Mouse (Mus musculus) stomach, embryonic 16.5 days (tissue): ENCODE data around the gene Tnfrsf13b. TPM values are rescaled to one million over a fixed set of nuclear protein-coding genes. Genes with fewer than 3 reads are reported as not detected.
"Not testable (repeated sequence)": the region's sequence is repeated elsewhere in the genome, so short reads cannot be mapped to it uniquely, and the experiment has no call there.

ENCODE experiments used
- ATAC-seq: fragments of 200-750 bp; cut with Nextera tagmentation; 2 replicates; pipeline ENCODE4 v1.8.0; 2017; ENCODE audit warnings: moderate number of reproducible peaks, moderate TSS enrichment; ENCODE audit not compliant: insufficient read depth, low FRiP score
- H3K27ac ChIP-seq: fragments of 300-500 bp; sonication (generic); 2 replicates; pipeline ENCODE4 v1.5.1; 2014; ENCODE audit warnings: low read length
- H3K27me3 ChIP-seq: fragments of 300-500 bp; sonication (generic); 2 replicates; pipeline ENCODE4 v1.6.1; 2014; ENCODE audit warnings: low read length, control low read depth, mixed read lengths; ENCODE audit not compliant: control insufficient read depth, insufficient read depth
- H3K36me3 ChIP-seq: fragments of 300-500 bp; sonication (generic); 2 replicates; pipeline ENCODE4 v1.6.1; 2014; ENCODE audit warnings: low read length; ENCODE audit not compliant: control insufficient read depth, insufficient read depth
- H3K4me1 ChIP-seq: fragments of 300-500 bp; sonication (generic); 2 replicates; pipeline ENCODE4 v1.6.1; 2014; ENCODE audit warnings: low read length, control low read depth, mixed read lengths; ENCODE audit not compliant: control insufficient read depth, insufficient read depth
- H3K4me2 ChIP-seq: fragments of 300-500 bp; sonication (generic); 2 replicates; pipeline ENCODE4 v1.6.1; 2014; ENCODE audit warnings: low read depth, low read length, mixed read lengths
- H3K4me3 ChIP-seq: fragments of 300-500 bp; sonication (generic); replicated peaks from 2 replicates; pipeline ENCODE4 v1.5.1; 2014; ENCODE audit warnings: mild to moderate bottlenecking, low read length
- H3K9ac ChIP-seq: fragments of 300-500 bp; sonication (generic); 2 replicates; pipeline ENCODE4 v1.6.1; 2014; ENCODE audit warnings: low read length
- H3K9me3 ChIP-seq: fragments of 300-500 bp; sonication (generic); replicated peaks from 2 replicates; pipeline ENCODE4 v1.6.1; 2016; ENCODE audit warnings: low read length, control low read depth; ENCODE audit not compliant: control insufficient read depth
- WGBS: fragments of 180-500 bp; shearing (Covaris S2); extraction: QIAGEN DNeasy Blood & Tissue Kit; methylation state at CpG from one replicate; pipeline ENCODE4 v1.1.7; 2014; 5-methylcytosine and 5-hydroxymethylcytosine counted together
- polyA plus RNA-seq: library from polyadenylated mRNA; unstranded; fragments of >200 nt; fragmentation: Nextera tagmentation; extraction: Ambion mirVana; gene quantifications from 2 replicates; pipeline ENCODE4 v1.2.1, GENCODE M21; 2015

The Tnfrsf13b gene
- polyA plus RNA-seq, 1 experiment from 2014 or later: 2.9 TPM

GRCm38 (mm10) chr11:61159796-61160732 lies 33.5 kb downstream of the Tnfrsf13b start:
- no peak overlapping the region for H3K4me2 ChIP-seq
- H3K27me3 ChIP-seq: no peaks in the 10 kb centered on the region
- no peaks in the 10 kb centered on the region for H3K4me1 ChIP-seq
- ATAC-seq: no peak
- 77% methylated on average over 11 of the region's 11 CpGs for WGBS
- H3K36me3 ChIP-seq: peaks cover 42% of the 10 kb centered on the region
- no peaks in the 10 kb centered on the region for H3K9me3 ChIP-seq
- no peak overlapping the region for H3K9ac ChIP-seq
- no peak overlapping the region for H3K27ac ChIP-seq
- H3K4me3 ChIP-seq: no peak overlapping the region

GRCm38 (mm10) chr11:61161121-61161520 lies 34.6 kb downstream of the Tnfrsf13b start:
- Histone ChIP-seq H3K27me3 (no peaks in the 10 kb centered on the region), H3K4me3 (no peak overlapping the region), H3K4me2 (no peak overlapping the region), H3K9ac (no peak overlapping the region), H3K36me3 (peaks cover 42% of the 10 kb centered on the region), H3K9me3 (no peaks in the 10 kb centered on the region), H3K27ac (no peak overlapping the region), H3K4me1 (no peaks in the 10 kb centered on the region)
- WGBS: 86% methylated on average over 13 of the region's 13 CpGs
- ATAC-seq: no peak

- H3K4me3 ChIP-seq: no peak overlapping the region
- no peaks in the 10 kb centered on the region for H3K4me1 ChIP-seq
- H3K9ac ChIP-seq: no peak overlapping the region
- H3K4me2 ChIP-seq: no peak overlapping the region
- no peak for ATAC-seq
- no peaks in the 10 kb centered on the region for H3K9me3 ChIP-seq
- H3K27me3 ChIP-seq: no peaks in the 10 kb centered on the region
- 94% methylated on average over 14 of the region's 14 CpGs for WGBS
- H3K36me3 ChIP-seq: peaks cover 39% of the 10 kb centered on the region
- H3K27ac ChIP-seq: no peak overlapping the region; the same call in 1 of the 2 replicates
These were observed 36.2 kb downstream of the Tnfrsf13b start for GRCm38 (mm10) chr11:61162776-61163175.

GRCm38 (mm10) chr11:61163341-61163740 lies 36.8 kb downstream of the Tnfrsf13b start:
- Histone ChIP-seq H3K4me3 (no peak overlapping the region), H3K36me3 (peaks cover 35% of the 10 kb centered on the region), H3K27ac (no peak overlapping the region), H3K9ac (no peak overlapping the region), H3K27me3 (no peaks in the 10 kb centered on the region), H3K9me3 (no peaks in the 10 kb centered on the region), H3K4me1 (no peaks in the 10 kb centered on the region), H3K4me2 (no peak overlapping the region)
- ATAC-seq: no peak
- 84% methylated on average over 3 of the region's 3 CpGs for WGBS

- Histone ChIP-seq H3K27me3 (no peaks in the 10 kb centered on the region), H3K9ac (no peak overlapping the region), H3K4me3 (no peak overlapping the region), H3K36me3 (peaks cover 30% of the 10 kb centered on the region), H3K4me1 (no peaks in the 10 kb centered on the region), H3K4me2 (no peak overlapping the region), H3K9me3 (no peaks in the 10 kb centered on the region), H3K27ac (no peak overlapping the region)
- 95% methylated on average over 6 of the region's 6 CpGs for WGBS
- no peak for ATAC-seq
These were observed 37.8 kb downstream of the Tnfrsf13b start for GRCm38 (mm10) chr11:61164366-61164765.

GRCm38 (mm10) chr11:61164881-61165280 lies 38.3 kb downstream of the Tnfrsf13b start:
- no peak overlapping the region for H3K4me3 ChIP-seq
- H3K4me2 ChIP-seq: no peak overlapping the region
- no peak overlapping the region for H3K9ac ChIP-seq
- ATAC-seq: no peak
- H3K27ac ChIP-seq: no peak overlapping the region
- no peaks in the 10 kb centered on the region for H3K4me1 ChIP-seq
- WGBS: 94% methylated on average over 10 of the region's 10 CpGs
- H3K9me3 ChIP-seq: no peaks in the 10 kb centered on the region
- H3K27me3 ChIP-seq: no peaks in the 10 kb centered on the region
- H3K36me3 ChIP-seq: peaks cover 26% of the 10 kb centered on the region

- WGBS: 84% methylated on average over 5 of the region's 5 CpGs
- Histone ChIP-seq H3K4me2 (no peak overlapping the region), H3K4me1 (peaks cover 11% of the 10 kb centered on the region; the same call in 1 of the 2 replicates), H3K9ac (no peak overlapping the region), H3K36me3 (peaks cover 7% of the 10 kb centered on the region; the same call in 1 of the 2 replicates), H3K27ac (no peak overlapping the region), H3K4me3 (no peak overlapping the region), H3K9me3 (no peaks in the 10 kb centered on the region), H3K27me3 (no peaks in the 10 kb centered on the region)
- ATAC-seq: no peak
These were observed 43.6 kb downstream of the Tnfrsf13b start for GRCm38 (mm10) chr11:61170184-61170583.

- 39% methylated on average over 15 of the region's 15 CpGs for WGBS
- ATAC-seq, H3K9me3 ChIP-seq, H3K36me3 ChIP-seq, H3K27me3 ChIP-seq, H3K27ac ChIP-seq: not testable (repeated sequence)
- peak overlapping the region; percentile 58 for H3K4me2 ChIP-seq
- H3K9ac ChIP-seq: peak overlapping the region; percentile 38; the same call in 1 of the 2 replicates
- peaks cover 11% of the 10 kb centered on the region; the same call in 1 of the 2 replicates for H3K4me1 ChIP-seq
- peak overlapping the region; percentile 99 for H3K4me3 ChIP-seq
These were observed 46.9 kb downstream of the Tnfrsf13b start for GRCm38 (mm10) chr11:61173477-61173876.

- peaks cover 11% of the 10 kb centered on the region; the same call in 1 of the 2 replicates for H3K4me1 ChIP-seq
- H3K9ac ChIP-seq: peak overlapping the region; percentile 100
- H3K4me3 ChIP-seq: peak overlapping the region; percentile 99
- H3K9me3 ChIP-seq: no peaks in the 10 kb centered on the region
- H3K27me3 ChIP-seq: no peaks in the 10 kb centered on the region
- peak overlapping the region; percentile 99 for H3K27ac ChIP-seq
- H3K4me2 ChIP-seq: peak overlapping the region; percentile 58
- H3K36me3 ChIP-seq: no peaks in the 10 kb centered on the region
- peak; percentile 14 for ATAC-seq
- under 1% methylated on average over 28 of the region's 28 CpGs for WGBS
These were observed 47.8 kb downstream of the Tnfrsf13b start for GRCm38 (mm10) chr11:61174291-61174820.
